Mouse (Mus musculus) G1E (cell line): ENCODE data around the gene Ccl17. TPM values are rescaled to one million over a fixed set of nuclear protein-coding genes. Genes with fewer than 3 reads are reported as not detected.

Experiments
- ATAC-seq: 2 replicates; pipeline ENCODE4 v1.8.0; 2016; ENCODE audit warnings: mild to moderate bottlenecking; ENCODE audit not compliant: insufficient number of reproducible peaks, poor library complexity, low FRiP score, severe bottlenecking; ENCODE audit errors: extremely low read depth
- DNase-seq: peaks from one replicate; pipeline ENCODE4 v3.0.0; 2012; ENCODE audit warnings: low spot score
- H3K27me3 ChIP-seq: 2 replicates; pipeline ENCODE4 v1.6.1; 2012; ENCODE audit warnings: mild to moderate bottlenecking, low read length, inconsistent platforms; ENCODE audit not compliant: insufficient read depth
- H3K36me3 ChIP-seq: replicated peaks from 2 replicates; pipeline ENCODE3; 2012; ENCODE audit warnings: mild to moderate bottlenecking, inconsistent platforms
- H3K4me1 ChIP-seq: 2 replicates; pipeline ENCODE4 v1.6.1; 2012; ENCODE audit warnings: low read depth, low read length, inconsistent platforms, mixed read lengths; ENCODE audit not compliant: insufficient read depth
- H3K4me3 ChIP-seq: 2 replicates; pipeline ENCODE4 v1.5.1; 2012; ENCODE audit warnings: low read depth, mild to moderate bottlenecking, inconsistent platforms, low read length, moderate library complexity, mixed read lengths
- H3K9me3 ChIP-seq: replicated peaks from 2 replicates; pipeline ENCODE4 v1.6.1; 2012; ENCODE audit warnings: inconsistent platforms
- CTCF ChIP-seq: IDR thresholded peaks from 2 replicates; pipeline ENCODE4 v1.5.1; 2012; ENCODE audit warnings: low read depth, low read length, inconsistent platforms, mixed read lengths
- GATA1 ChIP-seq: IDR thresholded peaks from 2 replicates; pipeline ENCODE4 v1.6.1; 2012; ENCODE audit warnings: borderline replicate concordance, low read length, inconsistent platforms, mixed read lengths
- GATA2 ChIP-seq: IDR thresholded peaks from 2 replicates; pipeline ENCODE4 v1.6.1; 2012; ENCODE audit warnings: low read depth, low read length, inconsistent platforms, borderline replicate concordance
- POLR2AphosphoS5 ChIP-seq: IDR thresholded peaks from 2 replicates; pipeline ENCODE4 v1.6.1; 2012; ENCODE audit warnings: low read depth, low read length, inconsistent platforms; ENCODE audit not compliant: insufficient replicate concordance
- TAL1 ChIP-seq: conservative IDR thresholded peaks from 2 replicates; pipeline ENCODE4 v1.6.1; 2012; ENCODE audit warnings: low read depth, low read length, inconsistent platforms, mixed read lengths
- polyA plus RNA-seq: library from polyadenylated mRNA; stranded (reverse); fragments of >175 nt; gene quantifications from 2 replicates; pipeline ENCODE4 v1.2.3, GENCODE M21; 2012
- total RNA-seq, 2 experiments: library from RNA; stranded (forward) in 1 of 2; stranded (reverse) in 1 of 2; fragments of 200-1000 nt in 1 of 2; fragments of >200 nt in 1 of 2; fragmentation: Nextera tagmentation in 1 of 2; gene quantifications; 2 replicates each; pipeline ENCODE4 v1.2.3; 2014 to 2017

The Ccl17 gene
- total RNA-seq (2014; fragmentation: Nextera tagmentation) (not detected in 2 replicates), total RNA-seq (2017) (not detected in 2 replicates), polyA plus RNA-seq (not detected in 2 replicates)

- no peak for ATAC-seq
- H3K4me1 ChIP-seq = no peaks in the 10 kb centered on the region; the same call in 1 of the 2 replicates
- peaks cover 2% of the 10 kb centered on the region for H3K36me3 ChIP-seq
- TF ChIP-seq TAL1 (no peak), CTCF (no peak), GATA2 (no peak), GATA1 (no peak), POLR2AphosphoS5 (no peak)
- H3K9me3 ChIP-seq = no peaks in the 10 kb centered on the region
- no peak within 1 kb of the TSS for H3K4me3 ChIP-seq
- DNase-seq = no peak
- peaks cover 9% of the 10 kb centered on the region for H3K27me3 ChIP-seq
Measured at GRCm38 (mm10) chr8:94810153-94810552, at the start of gene Ccl17. Gene Ccl17, plus strand, starts transcription at chr8:94810453.

GRCm38 (mm10) chr8:94767035-94767434, 43.2 kb upstream of the Ccl17 start:
- Histone ChIP-seq H3K27me3 (peaks cover 31% of the 10 kb centered on the region), H3K9me3 (no peaks in the 10 kb centered on the region), H3K4me1 (no peaks in the 10 kb centered on the region), H3K36me3 (no peaks in the 10 kb centered on the region), H3K4me3 (no peak overlapping the region)
- no peak for TF ChIP-seq GATA2
- TF ChIP-seq GATA1 = no peak
- no peak for TF ChIP-seq TAL1
- TF ChIP-seq CTCF = no peak
- no peak for TF ChIP-seq POLR2AphosphoS5
- ATAC-seq (no peak), DNase-seq (no peak)

GRCm38 (mm10) chr8:94770945-94771344, 39.3 kb upstream of the Ccl17 start:
- DNase-seq (no peak), ATAC-seq (no peak)
- TF ChIP-seq POLR2AphosphoS5 (no peak), TAL1 (no peak), GATA2 (no peak), GATA1 (no peak), CTCF (no peak)
- no peaks in the 10 kb centered on the region for H3K9me3 ChIP-seq
- H3K4me1 ChIP-seq = no peaks in the 10 kb centered on the region
- H3K36me3 ChIP-seq = no peaks in the 10 kb centered on the region
- no peak overlapping the region for H3K4me3 ChIP-seq
- H3K27me3 ChIP-seq = peaks cover 46% of the 10 kb centered on the region

- TF ChIP-seq GATA2 (no peak), POLR2AphosphoS5 (no peak), GATA1 (no peak), TAL1 (no peak), CTCF (no peak)
- Histone ChIP-seq H3K4me3 (no peak within 1 kb of the TSS), H3K4me1 (no peaks in the 10 kb centered on the region), H3K27me3 (peaks cover 40% of the 10 kb centered on the region), H3K36me3 (no peaks in the 10 kb centered on the region), H3K9me3 (no peaks in the 10 kb centered on the region)
- DNase-seq = no peak
- no peak for ATAC-seq
Measured at GRCm38 (mm10) chr8:94771941-94772670, 38.1 kb upstream of the Ccl17 start, which contains the start of gene Cx3cl1. Gene Cx3cl1, plus strand, starts transcription at chr8:94772009.

- Histone ChIP-seq H3K9me3 (no peaks in the 10 kb centered on the region), H3K4me3 (no peak overlapping the region), H3K4me1 (no peaks in the 10 kb centered on the region), H3K36me3 (no peaks in the 10 kb centered on the region), H3K27me3 (peaks cover 43% of the 10 kb centered on the region)
- no peak for DNase-seq
- no peak for ATAC-seq
- TF ChIP-seq POLR2AphosphoS5 (no peak), TAL1 (no peak), GATA1 (no peak), CTCF (no peak), GATA2 (no peak)
Measured at GRCm38 (mm10) chr8:94773048-94773447, 37.2 kb upstream of the Ccl17 start.

- no peak overlapping the region for H3K4me3 ChIP-seq
- H3K4me1 ChIP-seq = no peaks in the 10 kb centered on the region
- peaks cover 45% of the 10 kb centered on the region for H3K27me3 ChIP-seq
- TF ChIP-seq POLR2AphosphoS5 (no peak), CTCF (no peak), GATA1 (no peak), TAL1 (no peak), GATA2 (no peak)
- ATAC-seq = no peak
- no peaks in the 10 kb centered on the region for H3K9me3 ChIP-seq
- DNase-seq = no peak
- H3K36me3 ChIP-seq = no peaks in the 10 kb centered on the region
Measured at GRCm38 (mm10) chr8:94773700-94774171, 36.5 kb upstream of the Ccl17 start.
